Mouse (Mus musculus) CH12.LX (cell line): ENCODE measurements around the gene Sh3bp5. TPM values are rescaled to one million over a fixed set of nuclear protein-coding genes. Genes with fewer than 3 reads are reported as not detected.

Source experiments
- DNase-seq: peaks from one replicate; pipeline ENCODE4 v3.0.0-alpha.2; 2013; ENCODE audit errors: extremely low read depth
- H3K27ac ChIP-seq: 2 replicates; pipeline ENCODE4 v1.5.1; 2012; ENCODE audit warnings: low read depth, mild to moderate bottlenecking, control low read depth, moderate library complexity; ENCODE audit not compliant: insufficient read depth
- H3K27me3 ChIP-seq: replicated peaks from 2 replicates; pipeline ENCODE3; 2012; ENCODE audit warnings: inconsistent platforms
- H3K36me3 ChIP-seq, 2 experiments: replicated peaks in 1 of 2; 2 replicates each; pipeline versions ENCODE3 to v1.6.1; 2012; ENCODE audit warnings: inconsistent platforms in 1 of 2, low read length in 1 of 2, mild to moderate bottlenecking in 1 of 2, mixed read lengths in 1 of 2, moderate library complexity in 1 of 2; ENCODE audit not compliant: control insufficient read depth in 1 of 2, insufficient read depth in 1 of 2
- H3K4me1 ChIP-seq, 2 experiments: 2 replicates each; pipeline ENCODE4 v1.6.1; 2012; ENCODE audit warnings: inconsistent platforms in 1 of 2, moderate library complexity in 1 of 2; ENCODE audit not compliant: insufficient read depth in 2 of 2, control insufficient read depth in 1 of 2
- H3K4me2 ChIP-seq: 2 replicates; pipeline ENCODE4 v1.6.1; 2012; ENCODE audit warnings: low read depth, mild to moderate bottlenecking, control low read depth; ENCODE audit not compliant: poor library complexity, insufficient read depth, severe bottlenecking
- H3K4me3 ChIP-seq, 3 experiments: fragments of 150-350 bp in 1 of 3; sonication (generic) in 1 of 3; replicated peaks in 1 of 3; 2 replicates each; pipeline versions ENCODE3 to v1.5.1; 2011 to 2012; ENCODE audit warnings: low read depth in 2 of 3, low read length in 2 of 3, mild to moderate bottlenecking in 2 of 3, moderate library complexity in 2 of 3, control low read depth in 1 of 3, improper control_type of control experiment in 1 of 3, inconsistent platforms in 1 of 3, mixed read lengths in 1 of 3; ENCODE audit not compliant: poor library complexity in 1 of 3
- H3K79me2 ChIP-seq: replicated peaks from 2 replicates; pipeline ENCODE4 v1.6.1; 2012; ENCODE audit warnings: mild to moderate bottlenecking, moderate library complexity; ENCODE audit not compliant: control insufficient read depth, poor library complexity, insufficient read depth, severe bottlenecking; ENCODE audit errors: extremely low read depth
- H3K9ac ChIP-seq: 2 replicates; pipeline ENCODE4 v1.6.1; 2012; ENCODE audit warnings: low read depth, mild to moderate bottlenecking, control low read depth, moderate library complexity; ENCODE audit not compliant: insufficient read depth
- H3K9me3 ChIP-seq: replicated peaks from 2 replicates; pipeline ENCODE3; 2012; ENCODE audit warnings: low read length, inconsistent platforms, mixed read lengths
- BHLHE40 ChIP-seq: IDR thresholded peaks from 2 replicates; pipeline ENCODE4 v1.6.1; 2011; ENCODE audit warnings: mild to moderate bottlenecking, low read depth, low read length, improper control_type of control experiment
- CHD2 ChIP-seq: IDR thresholded peaks from 2 replicates; pipeline ENCODE4 v1.6.1; 2011; ENCODE audit warnings: low read length, improper control_type of control experiment
- E2F4 ChIP-seq: IDR thresholded peaks from 2 replicates; pipeline ENCODE4 v1.6.1; 2011; ENCODE audit warnings: low read depth, low read length, improper control_type of control experiment; ENCODE audit not compliant: insufficient replicate concordance
- ELF1 ChIP-seq: IDR thresholded peaks from 2 replicates; pipeline ENCODE4 v1.6.1; 2014; ENCODE audit warnings: low read depth, mild to moderate bottlenecking, inconsistent platforms, low read length, improper control_type of control experiment
- EP300 ChIP-seq: IDR thresholded peaks from 2 replicates; pipeline ENCODE4 v1.6.1; 2011; ENCODE audit warnings: low read length, improper control_type of control experiment
- ETS1 ChIP-seq: conservative IDR thresholded peaks from 2 replicates; pipeline ENCODE4 v1.6.1; 2012; ENCODE audit warnings: low read depth, mild to moderate bottlenecking, inconsistent platforms, low read length, improper control_type of control experiment, moderate library complexity
- GABPA ChIP-seq: IDR thresholded peaks from 2 replicates; pipeline ENCODE4 v1.6.1; 2012; ENCODE audit warnings: low read depth, low read length, improper control_type of control experiment, inconsistent platforms; ENCODE audit not compliant: insufficient replicate concordance
- HCFC1 ChIP-seq: IDR thresholded peaks from 2 replicates; pipeline ENCODE4 v1.6.1; 2012; ENCODE audit warnings: low read depth, mild to moderate bottlenecking, inconsistent platforms, low read length, improper control_type of control experiment
- IRF4 ChIP-seq: IDR thresholded peaks from 2 replicates; pipeline ENCODE4 v1.6.1; 2014; ENCODE audit warnings: low read depth, mild to moderate bottlenecking, inconsistent platforms, low read length, improper control_type of control experiment
- JUN ChIP-seq: IDR thresholded peaks from 2 replicates; pipeline ENCODE4 v1.6.1; 2011; ENCODE audit warnings: low read depth, mild to moderate bottlenecking, low read length, improper control_type of control experiment, moderate library complexity; ENCODE audit not compliant: insufficient read depth
- JUND ChIP-seq: conservative IDR thresholded peaks from 2 replicates; pipeline ENCODE4 v1.6.1; 2011; ENCODE audit warnings: low read depth, low read length, improper control_type of control experiment
- MAFK ChIP-seq: IDR thresholded peaks from 2 replicates; pipeline ENCODE4 v1.6.1; 2011; ENCODE audit warnings: low read length, improper control_type of control experiment; ENCODE audit not compliant: insufficient replicate concordance
- MAX ChIP-seq: IDR thresholded peaks from 2 replicates; pipeline ENCODE4 v1.6.1; 2011; ENCODE audit warnings: low read length, improper control_type of control experiment
- MAZ ChIP-seq: IDR thresholded peaks from 2 replicates; pipeline ENCODE4 v1.6.1; 2012; ENCODE audit warnings: low read depth, mild to moderate bottlenecking, inconsistent platforms, low read length, improper control_type of control experiment, moderate library complexity
- MEF2A ChIP-seq: IDR thresholded peaks from 2 replicates; pipeline ENCODE4 v1.6.1; 2014; ENCODE audit warnings: low read depth, mild to moderate bottlenecking, inconsistent platforms, low read length, improper control_type of control experiment, borderline replicate concordance
- MYC ChIP-seq: IDR thresholded peaks from 2 replicates; pipeline ENCODE4 v1.6.1; 2011; ENCODE audit warnings: low read depth, mild to moderate bottlenecking, improper control_type of control experiment, low read length
- NELFE ChIP-seq: IDR thresholded peaks from 2 replicates; pipeline ENCODE4 v1.6.1; 2011; ENCODE audit warnings: low read depth, low read length, improper control_type of control experiment
- NRF1 ChIP-seq: IDR thresholded peaks from 2 replicates; pipeline ENCODE4 v1.6.1; 2014; ENCODE audit warnings: low read depth, mild to moderate bottlenecking, inconsistent platforms, low read length, improper control_type of control experiment, moderate library complexity
- PAX5 ChIP-seq: IDR thresholded peaks from 2 replicates; pipeline ENCODE4 v1.6.1; 2012; ENCODE audit warnings: low read length, inconsistent platforms, mixed read lengths
- POLR2A ChIP-seq: IDR thresholded peaks from 2 replicates; pipeline ENCODE4 v1.6.1; 2011; ENCODE audit warnings: low read depth, mild to moderate bottlenecking, improper control_type of control experiment, low read length
- POLR2AphosphoS2 ChIP-seq: IDR thresholded peaks from 2 replicates; pipeline ENCODE4 v1.6.1; 2011; ENCODE audit warnings: low read depth, low read length, improper control_type of control experiment
- RCOR1 ChIP-seq: conservative IDR thresholded peaks from 2 replicates; pipeline ENCODE4 v1.6.1; 2012; ENCODE audit warnings: low read depth, mild to moderate bottlenecking, inconsistent platforms, low read length, improper control_type of control experiment
- SIN3A ChIP-seq: IDR thresholded peaks from 2 replicates; pipeline ENCODE4 v1.6.1; 2012; ENCODE audit warnings: low read length, improper control_type of control experiment, inconsistent platforms
- SMC3 ChIP-seq: IDR thresholded peaks from 2 replicates; pipeline ENCODE4 v1.6.1; 2011; ENCODE audit warnings: low read depth, low read length, improper control_type of control experiment
- TBP ChIP-seq: conservative IDR thresholded peaks from 2 replicates; pipeline ENCODE4 v1.6.1; 2011; ENCODE audit warnings: low read depth, low read length, improper control_type of control experiment
- TCF12 ChIP-seq: IDR thresholded peaks from 2 replicates; pipeline ENCODE4 v1.6.1; 2014; ENCODE audit warnings: low read depth, mild to moderate bottlenecking, inconsistent platforms, low read length, improper control_type of control experiment
- UBTF ChIP-seq: IDR thresholded peaks from 2 replicates; pipeline ENCODE4 v1.6.1; 2012; ENCODE audit warnings: low read depth, mild to moderate bottlenecking, inconsistent platforms, low read length, improper control_type of control experiment, moderate library complexity
- USF1 ChIP-seq: IDR thresholded peaks from 2 replicates; pipeline ENCODE4 v1.6.1; 2014; ENCODE audit warnings: low read depth, mild to moderate bottlenecking, inconsistent platforms, low read length, improper control_type of control experiment
- USF2 ChIP-seq: conservative IDR thresholded peaks from 2 replicates; pipeline ENCODE4 v1.6.1; 2011; ENCODE audit warnings: low read depth, low read length, improper control_type of control experiment
- ZC3H11A ChIP-seq: IDR thresholded peaks from 2 replicates; pipeline ENCODE4 v1.6.1; 2012; ENCODE audit warnings: low read depth, mild to moderate bottlenecking, inconsistent platforms, low read length, improper control_type of control experiment
- ZKSCAN1 ChIP-seq: IDR thresholded peaks from 2 replicates; pipeline ENCODE4 v1.6.1; 2012; ENCODE audit warnings: low read depth, inconsistent platforms, low read length, improper control_type of control experiment, borderline replicate concordance
- ZMIZ1 ChIP-seq: IDR thresholded peaks from 2 replicates; pipeline ENCODE4 v1.6.1; 2012; ENCODE audit warnings: low read depth, mild to moderate bottlenecking, inconsistent platforms, low read length, improper control_type of control experiment
- ZNF384 ChIP-seq: IDR thresholded peaks from 2 replicates; pipeline ENCODE4 v1.6.1; 2012; ENCODE audit warnings: low read depth, low read length, improper control_type of control experiment, inconsistent platforms
- dilution Hi-C: fragments of 300-500 bp; cut with MboI; formaldehyde crosslinking; loops from 2 replicates; pipeline ENCODE4 v1.14.3; 2020; ENCODE audit warnings: low sequenced_read_pairs; ENCODE audit not compliant: extremely low pct_unique_long_range_greater_than_20kb, extremely low pct_ligation_motif_present
- in situ Hi-C: fragments of 300-500 bp; cut with MboI; formaldehyde crosslinking; loops from 3 replicates; pipeline ENCODE4 v1.14.3; 2019; ENCODE audit warnings: low sequenced_read_pairs, low pct_ligation_motif_present, low pct_unique_long_range_greater_than_20kb, mixed read lengths
- polyA plus RNA-seq: library from polyadenylated mRNA; unstranded; fragments of >175 nt; gene quantifications from 2 replicates; pipeline ENCODE4 v1.2.1, GENCODE M21; 2012; ENCODE audit warnings: low read depth; ENCODE audit not compliant: insufficient read length
- total RNA-seq, 2 experiments: library from RNA; depleted of rRNA; stranded (reverse); fragments of 300-350 nt in 1 of 2; fragments of >200 nt in 1 of 2; gene quantifications; 2 replicates each; pipeline ENCODE4 v1.2.3; 2012 to 2014

The Sh3bp5 gene
- total and polyA plus RNA-seq, 3 experiments = 57.4 to 158 (median 64.6) TPM

GRCm38 (mm10) chr14:31448994-31449393 lies 13.1 kb upstream of the Sh3bp5 start:
- Histone ChIP-seq H3K27ac (no peak overlapping the region), H3K4me3 (no peak overlapping the region), H3K36me3 (no peaks in the 10 kb centered on the region), H3K79me2 (no peaks in the 10 kb centered on the region), H3K9ac (no peak overlapping the region), H3K4me2 (no peak overlapping the region), H3K9me3 (no peaks in the 10 kb centered on the region), H3K4me1 (peaks cover 3 to 37% of the 10 kb centered on the region in 2 experiments; a peak in 3 of 4 replicates), H3K27me3 (no peaks in the 10 kb centered on the region)
- TF ChIP-seq MAFK = no peak
- no peak for TF ChIP-seq CHD2
- TF ChIP-seq MYC = no peak
- TF ChIP-seq SMC3 = no peak
- TF ChIP-seq NELFE = no peak
- TF ChIP-seq ELF1 = no peak
- TF ChIP-seq BHLHE40 = no peak
- TF ChIP-seq MAX = no peak
- no peak for DNase-seq
- dilution Hi-C loops (no loop called here), in situ Hi-C loops (no loop called here)

- Histone ChIP-seq H3K27me3 (no peaks in the 10 kb centered on the region), H3K4me2 (peak overlapping the region; percentile 2; the same call in 1 of the 2 replicates), H3K4me1 (peaks cover 12 to 63% of the 10 kb centered on the region in 2 experiments), H3K4me3 (no peak overlapping the region), H3K27ac (no peak overlapping the region), H3K9ac (no peak overlapping the region), H3K79me2 (no peaks in the 10 kb centered on the region), H3K9me3 (peaks cover 2% of the 10 kb centered on the region), H3K36me3 (peaks cover 0 to 3% of the 10 kb centered on the region in 2 experiments)
- dilution Hi-C loops (no loop called here), in situ Hi-C loops (no loop called here)
- peak; percentile 67 for DNase-seq
- TF ChIP-seq SIN3A (peak; percentile 59; the same call in 1 of the 2 replicates), JUN (peak; percentile 83), ZKSCAN1 (no peak), ZC3H11A (no peak), HCFC1 (no peak), PAX5 (no peak), POLR2A (no peak), TCF12 (peak; percentile 97), UBTF (no peak), GABPA (no peak), ETS1 (peak; percentile 93), NELFE (no peak), IRF4 (peak; percentile 78), NRF1 (no peak), MAZ (no peak), E2F4 (no peak), USF2 (no peak), USF1 (no peak), ELF1 (0 out of 2 replicates have a peak, but pooled peaks have one; percentile 23), MYC (peak; percentile 38; the same call in 1 of the 2 replicates), ZMIZ1 (no peak), SMC3 (no peak), EP300 (peak; percentile 97), TBP (no peak), JUND (peak; percentile 65), MAFK (no peak), POLR2AphosphoS2 (no peak), MEF2A (peak; percentile 85; the same call in 1 of the 2 replicates), BHLHE40 (peak; percentile 93), ZNF384 (no peak), RCOR1 (peak; percentile 82; the same call in 1 of the 2 replicates)
Measured at GRCm38 (mm10) chr14:31443616-31444015, 7.7 kb upstream of the Sh3bp5 start.
